Mouse (Mus musculus): ENCODE measurements around the gene Arhgap27.
A peak's percentile ranks its signal among the peaks of the same experiment; 100 is the strongest.

Arhgap27 gene

DNA sequence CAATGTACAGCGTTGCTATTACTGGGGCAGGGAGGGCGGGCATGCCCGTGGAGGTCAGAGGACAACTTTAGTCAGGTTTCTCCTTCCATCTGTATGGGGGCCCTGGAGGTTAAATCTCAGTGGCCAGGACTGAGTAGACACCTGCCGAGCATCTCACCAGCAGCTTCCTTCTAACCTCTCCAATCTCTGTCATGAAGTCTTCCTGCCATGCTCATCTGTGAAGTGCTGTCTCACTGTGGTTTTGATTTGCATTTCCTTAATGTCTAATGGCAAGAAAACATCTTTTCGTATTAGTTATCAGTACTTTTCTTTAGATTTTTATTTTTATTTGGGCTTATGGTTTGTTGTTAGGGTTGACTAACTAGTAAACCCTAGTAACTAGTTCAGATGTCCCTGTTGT lies 17.0 kb upstream of the Arhgap27 start:
- no peak for DNase-seq

DNA sequence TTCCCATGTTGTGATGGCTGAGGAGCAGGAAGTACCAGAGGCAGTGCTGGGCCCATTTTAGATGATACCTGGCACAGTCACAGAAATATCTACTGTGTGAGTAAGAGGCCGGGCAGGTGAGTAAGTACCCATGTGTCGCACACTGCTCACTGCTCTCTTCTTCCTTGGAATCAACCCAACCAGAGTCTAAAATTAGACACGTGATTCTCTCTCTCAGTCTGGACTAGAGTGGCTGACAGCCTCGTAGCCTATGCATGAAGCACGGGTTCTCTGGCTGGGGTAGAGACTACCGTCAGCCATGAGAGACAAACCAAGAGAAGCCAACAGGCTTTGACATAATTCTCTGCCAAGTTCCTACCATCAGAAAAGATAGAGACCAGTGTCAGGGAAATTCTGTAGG lies 14.8 kb upstream of the Arhgap27 start:
- no peak for DNase-seq

- no peak for DNase-seq
Measured at GRCm38 (mm10) chr11:103375772-103376171, 12.3 kb upstream of the Arhgap27 start.

- no peak for DNase-seq
Measured at GRCm38 (mm10) chr11:103375258-103375657, 11.8 kb upstream of the Arhgap27 start.

DNA sequence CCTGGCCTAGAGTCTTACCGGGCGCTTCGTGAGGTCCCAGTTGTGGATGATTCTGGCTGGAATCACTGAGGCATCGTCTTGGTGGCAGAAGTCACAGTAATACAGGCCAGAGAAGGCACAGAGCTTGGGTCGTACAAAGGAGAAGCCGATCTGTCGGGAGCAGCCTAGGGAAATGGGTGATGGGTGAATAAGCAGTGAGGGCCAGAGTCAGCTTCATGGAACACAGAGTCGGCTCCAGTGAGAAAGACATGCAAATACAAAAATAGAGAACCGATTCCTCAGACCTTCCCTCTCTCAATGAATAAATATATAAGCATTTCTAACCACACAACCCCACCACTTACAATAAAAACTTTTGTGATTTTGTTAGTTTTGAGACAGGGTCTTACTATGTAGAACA lies 10.4 kb upstream of the Arhgap27 start:
- DNase-seq, result no peak

GRCm38 (mm10) chr11:103372561-103372960 lies 9.1 kb upstream of the Arhgap27 start:
- no peak for DNase-seq

DNA sequence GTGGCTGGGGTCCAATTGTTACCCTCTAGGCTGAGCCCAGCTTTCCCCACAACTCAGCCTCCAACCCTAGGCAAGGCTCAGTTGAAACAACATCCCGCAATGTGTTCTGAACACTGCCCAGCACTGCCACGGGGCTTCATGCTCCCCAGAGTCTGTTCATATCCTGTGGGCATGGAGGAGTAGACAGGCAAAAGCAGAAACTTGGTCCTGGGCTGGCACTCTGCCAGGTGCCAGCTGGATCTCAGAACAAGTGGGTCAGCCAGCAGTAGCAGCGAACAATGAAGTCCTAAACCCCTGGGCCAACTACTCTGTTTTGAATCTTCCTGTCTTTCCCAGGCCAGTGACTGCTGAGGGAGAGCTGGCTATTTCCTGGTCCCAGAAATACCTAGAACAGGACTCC lies 8.6 kb upstream of the Arhgap27 start:
- DNase-seq, result peak in 1 of 2 experiments; percentile 47

DNA sequence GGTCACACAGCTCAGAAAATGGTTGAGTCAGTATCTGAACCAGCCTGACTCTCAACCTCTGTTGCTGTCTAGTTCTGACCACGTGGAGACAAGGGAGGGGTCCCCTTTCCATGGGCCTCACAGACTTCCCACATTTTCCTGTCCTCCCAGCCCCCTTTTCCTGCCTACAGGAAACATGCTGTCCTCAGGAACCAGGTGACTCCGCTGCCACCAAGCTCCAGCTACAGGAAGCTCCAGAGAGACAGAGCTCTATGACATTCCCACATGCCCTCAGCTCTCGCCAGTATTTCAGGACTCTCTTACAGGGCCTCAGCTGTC lies 7.7 kb upstream of the Arhgap27 start:
- DNase-seq, result peak in 1 of 2 experiments; percentile 48

GRCm38 (mm10) chr11:103370397-103371221 lies 7.1 kb upstream of the Arhgap27 start:
- DNase-seq, result no peak

- no peak for DNase-seq
Measured at GRCm38 (mm10) chr11:103365530-103365929, 2.0 kb upstream of the Arhgap27 start.

GRCm38 (mm10) chr11:103365022-103365421 lies 1.5 kb upstream of the Arhgap27 start:
- no peak for DNase-seq

- DNase-seq, result no peak
Measured at GRCm38 (mm10) chr11:103364335-103364734, 843 bp upstream of the Arhgap27 start.

GRCm38 (mm10) chr11:103362521-103363181 lies 841 bp downstream of the Arhgap27 start:
- DNase-seq, result no peak

DNA sequence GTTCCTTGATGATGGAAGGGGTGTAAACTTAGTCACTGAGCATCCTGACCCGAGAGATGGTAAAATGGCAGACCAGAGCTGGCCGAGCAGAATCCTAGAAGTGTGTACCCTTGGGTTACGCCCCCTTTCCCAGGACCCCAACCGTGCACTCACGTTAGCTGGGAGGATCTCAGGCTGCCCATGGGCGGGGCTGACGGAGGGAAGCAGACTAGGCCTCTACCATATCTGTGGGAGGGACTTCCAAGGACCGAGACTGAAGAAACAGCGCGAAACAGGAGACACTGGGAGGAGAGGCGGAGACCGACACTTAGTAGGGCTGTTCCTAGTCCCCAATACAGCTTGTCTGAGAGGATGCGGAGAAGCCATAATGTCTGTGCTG lies 1.4 kb downstream of the Arhgap27 start:
- no peak for DNase-seq

GRCm38 (mm10) chr11:103361396-103362053 lies 2.0 kb downstream of the Arhgap27 start:
- DNase-seq, result peak; percentile 45 to 57

- DNase-seq, result no peak
Measured at GRCm38 (mm10) chr11:103360661-103361081, 2.8 kb downstream of the Arhgap27 start.

- DNase-seq, result peak; percentile 82 to 86
Measured at GRCm38 (mm10) chr11:103359841-103360641, 3.5 kb downstream of the Arhgap27 start.

- DNase-seq, result peak; percentile 63 to 73
Measured at GRCm38 (mm10) chr11:103359122-103359521, 4.4 kb downstream of the Arhgap27 start.

DNA sequence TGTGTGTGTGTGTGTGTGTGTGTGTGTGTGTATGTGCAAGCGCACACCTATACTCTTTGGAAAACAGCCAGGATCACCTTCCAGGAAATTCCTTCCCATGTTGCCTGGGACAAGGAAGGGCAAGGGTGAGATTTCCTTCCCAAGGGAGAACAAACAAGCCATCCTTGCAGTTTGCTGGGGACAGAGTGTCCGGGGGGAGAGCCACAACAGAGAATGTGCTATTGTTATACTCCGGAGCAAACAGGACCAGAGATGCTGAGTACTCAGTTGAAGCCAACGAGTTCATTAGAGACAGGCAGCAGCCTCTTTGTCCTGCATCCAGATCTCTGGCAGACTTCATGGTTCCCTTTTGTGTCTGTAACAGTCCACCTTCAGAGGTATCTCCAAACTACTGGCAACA lies 5.2 kb downstream of the Arhgap27 start:
- DNase-seq, result no peak

DNA sequence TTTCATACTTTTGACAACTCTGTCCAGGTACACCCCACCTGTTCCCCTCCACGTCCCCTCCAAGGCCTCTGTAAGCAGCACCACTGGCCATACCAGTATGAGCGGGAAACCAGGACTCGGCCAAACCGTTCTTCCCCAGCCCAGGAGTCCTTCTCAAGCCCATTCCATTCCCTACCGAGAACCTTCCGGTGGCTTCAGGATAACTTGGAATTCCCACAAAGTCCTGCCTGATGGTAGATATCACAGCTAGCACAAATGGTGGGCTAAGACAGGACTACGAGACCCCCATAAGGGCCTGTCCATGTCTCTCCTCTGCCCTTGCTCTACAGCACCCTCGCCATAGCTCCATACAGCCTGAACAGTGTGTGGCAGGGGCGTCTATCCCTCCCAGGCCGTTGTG lies 5.8 kb downstream of the Arhgap27 start:
- no peak for DNase-seq

DNA sequence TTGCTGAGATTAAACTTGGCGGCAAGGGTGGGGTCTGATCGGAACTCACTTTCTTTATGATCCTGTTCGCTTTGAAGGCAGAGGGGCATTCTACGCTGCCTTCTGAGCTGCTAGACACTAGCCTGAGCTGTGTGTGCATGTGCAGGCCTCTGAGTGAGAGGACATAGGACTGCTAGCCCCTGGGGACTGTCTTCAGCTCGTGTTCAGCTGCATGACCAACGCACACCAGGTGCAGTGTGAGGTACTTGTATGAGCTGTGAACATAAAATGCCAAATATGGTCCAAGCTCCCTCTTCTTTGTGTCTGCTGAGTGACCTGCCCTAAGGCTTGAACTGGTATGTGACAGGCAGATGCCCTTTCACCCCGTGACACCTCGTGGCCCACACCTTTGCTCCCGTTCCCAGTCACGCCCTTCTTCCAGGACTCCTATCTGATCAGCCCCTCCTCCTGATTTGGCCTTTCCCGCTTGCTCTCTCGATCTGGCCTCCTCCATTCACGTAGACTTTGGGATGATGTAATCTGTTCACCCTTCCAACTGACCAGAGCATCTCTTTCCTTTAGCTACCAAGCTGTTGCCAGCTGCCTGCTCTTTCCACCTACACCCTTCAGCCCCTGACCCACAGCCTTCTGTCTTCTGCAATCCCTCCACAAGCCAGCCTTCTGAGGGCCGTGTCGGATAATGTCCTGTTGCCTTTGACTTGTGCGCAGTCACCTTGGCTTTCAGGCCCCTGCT lies 6.4 kb downstream of the Arhgap27 start:
- no peak for DNase-seq

GRCm38 (mm10) chr11:103356032-103356571 lies 7.4 kb downstream of the Arhgap27 start:
- peak; percentile 75 to 81 for DNase-seq
